Mouse (Mus musculus) limb, embryonic 14.5 days (tissue): ENCODE data around the gene Pigk. TPM values are rescaled to one million over a fixed set of nuclear protein-coding genes. Genes with fewer than 3 reads are reported as not detected.

ENCODE experiments used
- ATAC-seq: fragments of 200-750 bp; cut with Nextera tagmentation; 2 replicates; pipeline ENCODE4 v1.8.0; 2017; ENCODE audit warnings: low read depth, moderate number of reproducible peaks, moderate TSS enrichment; ENCODE audit not compliant: low FRiP score
- DNase-seq: peaks from one replicate; pipeline ENCODE4 v3.0.0-alpha.2; 2015; ENCODE audit warnings: low spot score
- H3K27ac ChIP-seq: fragments of 300-500 bp; sonication (generic); replicated peaks from 2 replicates; pipeline ENCODE4 v1.5.1; 2014; ENCODE audit warnings: low read depth, mild to moderate bottlenecking, low read length, moderate library complexity, mixed read lengths
- H3K27me3 ChIP-seq: fragments of 300-500 bp; sonication (generic); 2 replicates; pipeline ENCODE4 v1.6.1; 2014; ENCODE audit warnings: low read length, mixed read lengths; ENCODE audit not compliant: control insufficient read depth, insufficient read depth
- H3K36me3 ChIP-seq: fragments of 300-500 bp; sonication (generic); 2 replicates; pipeline ENCODE4 v1.6.1; 2014; ENCODE audit warnings: mild to moderate bottlenecking, low read length, moderate library complexity, mixed read lengths; ENCODE audit not compliant: control insufficient read depth, insufficient read depth
- H3K4me1 ChIP-seq: fragments of 300-500 bp; sonication (generic); 2 replicates; pipeline ENCODE4 v1.6.1; 2014; ENCODE audit warnings: antibody characterized with exemption, low read length, mixed read lengths; ENCODE audit not compliant: control insufficient read depth, insufficient read depth
- H3K4me2 ChIP-seq: fragments of 300-500 bp; sonication (generic); replicated peaks from 2 replicates; pipeline ENCODE4 v1.6.1; 2014; ENCODE audit warnings: low read depth, mild to moderate bottlenecking, low read length, moderate library complexity; ENCODE audit not compliant: severe bottlenecking
- H3K4me3 ChIP-seq: fragments of 300-500 bp; sonication (generic); replicated peaks from 2 replicates; pipeline ENCODE4 v1.5.1; 2014; ENCODE audit warnings: low read length
- H3K9ac ChIP-seq: fragments of 300-500 bp; sonication (generic); 2 replicates; pipeline ENCODE4 v1.6.1; 2014; ENCODE audit warnings: mild to moderate bottlenecking, low read depth, low read length, moderate library complexity; ENCODE audit not compliant: severe bottlenecking
- H3K9me3 ChIP-seq: fragments of 300-500 bp; sonication (generic); 2 replicates; pipeline ENCODE4 v1.6.1; 2016; ENCODE audit warnings: low read length; ENCODE audit not compliant: control insufficient read depth
- POLR2A ChIP-seq: fragments of 200-500 bp; IDR thresholded peaks from 2 replicates; pipeline ENCODE4 v1.8.0; 2012; ENCODE audit warnings: inconsistent platforms, mild to moderate bottlenecking, moderate library complexity, borderline replicate concordance; ENCODE audit not compliant: insufficient read depth, insufficient read length; ENCODE audit errors: extremely low read depth
- WGBS: fragments of 180-500 bp; shearing (Covaris S2); extraction: QIAGEN DNeasy Blood & Tissue Kit; methylation state at CpG from one replicate; pipeline ENCODE4 v1.1.7; 2014; 5-methylcytosine and 5-hydroxymethylcytosine counted together
- polyA plus RNA-seq, 2 experiments: library from polyadenylated mRNA; depleted of rRNA in 1 of 2; stranded (reverse) in 1 of 2; unstranded in 1 of 2; fragments of >200 nt; fragmentation: Nextera tagmentation in 1 of 2; extraction: Ambion mirVana in 1 of 2; gene quantifications; 2 replicates each; pipeline versions ENCODE4 v1.2.1 to v1.2.3; 2012 to 2014

The Pigk gene
- polyA plus RNA-seq, 2 experiments, result 20.4 to 53.1 TPM

DNA sequence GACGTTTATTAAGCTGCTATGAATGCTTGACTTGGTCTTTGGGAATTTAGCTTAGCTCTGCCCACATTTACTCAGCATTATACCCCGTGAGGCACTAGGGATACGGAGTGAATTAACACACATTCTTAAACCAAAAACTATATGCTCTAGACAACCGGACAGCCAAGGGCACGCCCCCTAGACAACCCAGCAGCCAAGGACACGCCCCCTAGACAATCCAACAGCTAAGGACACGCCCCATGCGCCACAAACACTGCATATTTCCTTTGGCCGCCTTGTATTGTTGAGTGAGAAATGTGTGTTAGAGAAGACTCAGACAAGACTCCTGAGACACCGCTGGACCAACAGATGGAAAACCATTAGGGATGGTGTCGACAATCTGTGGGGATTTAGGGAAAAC lies 229.1 kb downstream of the Pigk start:
- Histone ChIP-seq H3K9ac (no peak overlapping the region), H3K36me3 (no peaks in the 10 kb centered on the region), H3K4me2 (no peak overlapping the region), H3K4me3 (no peak overlapping the region), H3K27ac (no peak overlapping the region), H3K27me3 (no peaks in the 10 kb centered on the region), H3K9me3 (no peaks in the 10 kb centered on the region), H3K4me1 (no peaks in the 10 kb centered on the region)
- 77% methylated on average over 11 of the region's 11 CpGs for WGBS
- ATAC-seq, result no peak
- no peak for TF ChIP-seq POLR2A
- DNase-seq, result peak; percentile 37

GRCm38 (mm10) chr3:152944766-152945165 lies 230.9 kb downstream of the Pigk start:
- H3K9ac ChIP-seq, result no peak overlapping the region
- no peak for TF ChIP-seq POLR2A
- 68% methylated on average over 3 of the region's 3 CpGs for WGBS
- ATAC-seq, result no peak
- no peak overlapping the region for H3K4me2 ChIP-seq
- no peak overlapping the region for H3K27ac ChIP-seq
- peak; percentile 38 for DNase-seq
- no peaks in the 10 kb centered on the region for H3K27me3 ChIP-seq
- no peaks in the 10 kb centered on the region for H3K4me1 ChIP-seq
- H3K4me3 ChIP-seq, result no peak overlapping the region
- no peaks in the 10 kb centered on the region for H3K36me3 ChIP-seq
- no peaks in the 10 kb centered on the region for H3K9me3 ChIP-seq

DNA sequence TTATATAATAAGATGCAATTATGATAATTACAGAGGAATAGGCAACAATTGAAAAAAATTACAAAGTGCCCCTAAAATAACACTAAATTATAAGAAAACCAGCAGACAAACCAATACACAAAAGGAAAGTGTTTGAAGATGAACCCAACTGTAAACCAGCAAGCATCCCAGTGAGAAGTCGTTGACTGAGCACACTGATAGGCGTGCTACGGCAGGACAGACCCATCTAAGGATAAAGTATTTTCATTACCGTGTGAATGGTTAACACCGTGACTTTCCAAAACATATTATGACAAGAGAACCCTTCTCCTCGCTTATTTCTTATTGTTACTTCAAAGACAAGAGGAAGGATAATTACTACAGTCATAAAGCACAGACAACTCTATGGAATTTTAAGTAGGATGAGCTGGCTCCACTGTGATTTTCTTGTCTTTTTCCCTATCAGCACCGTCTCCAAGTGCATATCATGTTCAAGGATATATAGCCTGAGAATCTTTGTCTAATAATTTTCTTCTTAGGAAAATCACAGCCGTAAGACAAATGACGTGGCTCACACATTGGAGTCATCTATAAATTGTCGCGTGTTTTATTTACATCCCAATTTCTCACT lies 233.2 kb downstream of the Pigk start:
- DNase-seq, result no peak
- 83% methylated on average over 11 of the region's 11 CpGs for WGBS

GRCm38 (mm10) chr3:152948556-152948955 lies 234.7 kb downstream of the Pigk start:
- TF ChIP-seq POLR2A, result no peak
- no peaks in the 10 kb centered on the region for H3K9me3 ChIP-seq
- no peaks in the 10 kb centered on the region for H3K27me3 ChIP-seq
- H3K4me2 ChIP-seq, result no peak overlapping the region
- H3K36me3 ChIP-seq, result no peaks in the 10 kb centered on the region
- ATAC-seq (no peak), DNase-seq (no peak)
- no peak overlapping the region for H3K27ac ChIP-seq
- no peak overlapping the region for H3K4me3 ChIP-seq
- no peaks in the 10 kb centered on the region for H3K4me1 ChIP-seq
- 84% methylated on average over 7 of the region's 7 CpGs for WGBS
- H3K9ac ChIP-seq, result no peak overlapping the region

More for the DNA sequence above, 233.2 kb downstream of the Pigk start:
- H3K4me2 ChIP-seq, result no peak overlapping the region
- H3K4me1 ChIP-seq, result no peaks in the 10 kb centered on the region
- TF ChIP-seq POLR2A, result no peak
- no peaks in the 10 kb centered on the region for H3K36me3 ChIP-seq
- H3K27ac ChIP-seq, result no peak overlapping the region
- H3K9me3 ChIP-seq, result no peaks in the 10 kb centered on the region
- no peak overlapping the region for H3K4me3 ChIP-seq
- no peak overlapping the region for H3K9ac ChIP-seq
- H3K27me3 ChIP-seq, result no peaks in the 10 kb centered on the region
- ATAC-seq, result no peak

DNA sequence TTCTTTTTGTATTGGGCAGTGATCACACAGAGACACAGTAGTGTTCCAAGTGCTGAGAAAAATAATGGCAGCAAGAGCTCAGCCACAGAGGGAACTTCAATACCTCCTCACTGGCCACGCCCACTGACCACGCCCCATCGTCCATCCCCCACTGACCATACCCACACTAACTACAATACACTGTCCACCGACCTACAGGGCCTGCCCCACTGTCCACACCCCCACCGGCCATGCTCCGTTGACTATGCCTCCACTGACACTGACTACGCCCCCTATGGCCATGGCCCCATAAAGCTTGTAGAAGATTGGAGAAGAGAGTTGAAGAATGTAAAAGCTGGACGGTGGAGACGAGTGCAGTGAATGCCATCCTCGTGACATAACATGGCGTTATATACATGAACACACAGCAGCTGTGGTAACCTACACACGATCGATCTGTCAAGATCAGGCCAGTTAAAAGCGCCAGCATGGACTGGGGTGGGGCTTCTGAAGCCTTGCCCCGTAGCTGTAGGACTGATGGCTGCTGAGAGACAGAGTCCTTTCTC lies 235.4 kb downstream of the Pigk start:
- H3K27me3 ChIP-seq, result no peaks in the 10 kb centered on the region
- H3K4me3 ChIP-seq, result no peak overlapping the region
- H3K9me3 ChIP-seq, result no peaks in the 10 kb centered on the region
- TF ChIP-seq POLR2A, result no peak
- WGBS, result 91% methylated on average over 15 of the region's 15 CpGs
- H3K36me3 ChIP-seq, result no peaks in the 10 kb centered on the region
- no peak overlapping the region for H3K27ac ChIP-seq
- DNase-seq (no peak), ATAC-seq (no peak)
- no peak overlapping the region for H3K9ac ChIP-seq
- no peak overlapping the region for H3K4me2 ChIP-seq
- no peaks in the 10 kb centered on the region for H3K4me1 ChIP-seq
